Mouse (Mus musculus) E14TG2a.4 (cell line): ENCODE data around the gene Gli2.

ENCODE experiments used
- CTCF ChIP-seq: conservative IDR thresholded peaks from 2 replicates; pipeline ENCODE4 v1.5.1; 2014; ENCODE audit warnings: low read length
- NANOG ChIP-seq: IDR thresholded peaks from 2 replicates; pipeline ENCODE4 v1.6.1; 2014; ENCODE audit warnings: borderline replicate concordance, low read length, mixed read lengths
- POU5F1 ChIP-seq: IDR thresholded peaks from 2 replicates; pipeline ENCODE4 v1.6.1; 2014; ENCODE audit warnings: low read length, borderline replicate concordance

GRCm38 (mm10) chr1:119020092-119020491 lies 33.3 kb downstream of the Gli2 start:
- TF ChIP-seq CTCF (no peak), NANOG (no peak), POU5F1 (no peak)
